Mouse (Mus musculus): ENCODE measurements at regions not wholly inside any gene's neighbourhood (a gene's known extent, or its start where the extent isn't known, plus 50 kb on each side); places are given as distances from the start of the nearest gene placed in this dataset.

DNA sequence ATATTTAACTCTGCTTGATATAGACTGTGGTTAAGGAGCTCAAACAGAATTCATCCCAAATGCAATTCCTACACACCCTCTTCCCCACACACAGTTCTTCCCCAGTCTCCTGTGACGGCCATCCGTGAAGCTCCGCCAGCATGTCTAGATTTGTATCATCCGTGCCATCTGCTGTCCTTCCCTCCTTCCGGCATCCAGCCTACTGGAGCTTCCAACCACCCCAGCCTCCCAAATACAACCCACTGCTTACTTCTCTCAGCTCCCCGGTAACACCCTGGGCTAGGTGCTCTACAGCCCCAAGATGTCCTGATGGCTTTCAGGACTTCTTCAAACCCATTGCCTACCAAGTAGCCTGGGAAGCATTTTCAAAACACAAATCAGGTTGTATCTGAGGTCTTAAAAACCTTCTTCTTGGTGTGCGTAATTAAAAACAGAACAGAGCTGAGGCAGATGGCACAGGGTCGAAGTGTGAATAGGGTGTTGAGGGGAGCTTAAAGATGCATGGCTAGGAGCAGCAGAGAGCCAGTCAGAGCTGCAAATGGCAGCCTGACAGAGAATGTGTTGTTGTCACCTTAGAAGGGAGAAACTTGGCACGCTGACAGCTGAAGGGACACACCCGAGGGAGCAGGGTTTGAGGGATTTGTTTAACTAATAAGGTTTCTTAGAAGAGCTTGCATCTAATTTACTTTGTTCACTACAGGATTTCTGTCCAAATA, 134.8 kb downstream of the Aipl1 start:
- Histone ChIP-seq H3K79me2 (ENCODE audit: control insufficient read depth, insufficient read depth, low read length, poor library complexity) (no peaks in the 10 kb centered on the region), H3K9me3 (replicated peaks; ENCODE audit: insufficient read depth, low read length) (no peaks in the 10 kb centered on the region), H3K36me3 (ENCODE audit: control insufficient read depth in 1 of 2, insufficient read depth in 2 of 2, low read length in 2 of 2) (no peaks in the 10 kb centered on the region), H3K9ac (ENCODE audit: control insufficient read depth, low read depth, low read length, poor library complexity, severe bottlenecking) (no peak overlapping the region), H3K4me3 (ENCODE audit: control insufficient read depth in 1 of 2, insufficient read depth in 1 of 2, low read depth in 2 of 2, low read length in 2 of 2) (no peak overlapping the region), H3K27me3 (ENCODE audit: control insufficient read depth in 1 of 2, insufficient read depth in 2 of 2, low read length in 2 of 2) (no peaks in the 10 kb centered on the region), H3K4me1 (ENCODE audit: control insufficient read depth in 1 of 2, insufficient read depth in 2 of 2, low read length in 2 of 2) (no peaks in the 10 kb centered on the region), H3K27ac (ENCODE audit: control insufficient read depth, low read depth, low read length) (no peak overlapping the region)
- no peak for TF ChIP-seq MYB (IDR thresholded peaks at IDR 0.05; ENCODE audit: low read depth, low read length)
- TF ChIP-seq RAD21 (IDR thresholded peaks at IDR 0.05; ENCODE audit: low read depth, low read length): no peak
- TF ChIP-seq MEF2A (IDR thresholded peaks at IDR 0.05; ENCODE audit: extremely low read depth, insufficient replicate concordance, low read depth, low read length, poor library complexity, severe bottlenecking): no peak
- DNase-seq (ENCODE audit: low read depth, low spot score): no peak

- Histone ChIP-seq H3K4me1 (ENCODE audit: control insufficient read depth in 1 of 2, insufficient read depth in 2 of 2, low read length in 2 of 2) (no peaks in the 10 kb centered on the region), H3K27me3 (ENCODE audit: control insufficient read depth in 1 of 2, insufficient read depth in 2 of 2, low read length in 2 of 2) (no peaks in the 10 kb centered on the region), H3K36me3 (ENCODE audit: control insufficient read depth in 1 of 2, insufficient read depth in 2 of 2, low read length in 2 of 2) (no peaks in the 10 kb centered on the region), H3K9me3 (replicated peaks; ENCODE audit: insufficient read depth, low read length) (no peaks in the 10 kb centered on the region), H3K9ac (ENCODE audit: control insufficient read depth, low read depth, low read length, poor library complexity, severe bottlenecking) (no peak overlapping the region), H3K27ac (ENCODE audit: control insufficient read depth, low read depth, low read length) (no peak overlapping the region), H3K79me2 (ENCODE audit: control insufficient read depth, insufficient read depth, low read length, poor library complexity) (no peaks in the 10 kb centered on the region), H3K4me3 (ENCODE audit: control insufficient read depth in 1 of 2, insufficient read depth in 1 of 2, low read depth in 2 of 2, low read length in 2 of 2) (no peak overlapping the region)
- TF ChIP-seq EP300 (IDR thresholded peaks at IDR 0.05; ENCODE audit: low read depth in 1 of 2, low read length in 2 of 2): no peak
- no peak for TF ChIP-seq RCOR1 (IDR thresholded peaks at IDR 0.05; ENCODE audit: low read depth, low read length)
- TF ChIP-seq ZKSCAN1 (IDR thresholded peaks at IDR 0.05; ENCODE audit: low read depth, low read length): no peak
- TF ChIP-seq MXI1 (IDR thresholded peaks at IDR 0.05; ENCODE audit: low read depth, low read length): no peak
- TF ChIP-seq ZNF384 (IDR thresholded peaks at IDR 0.05; ENCODE audit: low read depth, low read length): no peak
- no peak for TF ChIP-seq ELF1 (IDR thresholded peaks at IDR 0.05; ENCODE audit: low read depth, low read length)
- no peak for TF ChIP-seq ZMIZ1 (IDR thresholded peaks at IDR 0.05; ENCODE audit: low read depth, low read length)
- no peak for TF ChIP-seq CTCF (IDR thresholded peaks at IDR 0.05 in 2 of 3, conservative IDR thresholded peaks at IDR 0.05 in 1 of 3; ENCODE audit: control insufficient read depth in 1 of 3, insufficient read depth in 1 of 3, low read depth in 2 of 3, low read length in 3 of 3, poor library complexity in 1 of 3, severe bottlenecking in 1 of 3)
- TF ChIP-seq POLR2AphosphoS2 (IDR thresholded peaks at IDR 0.05; ENCODE audit: low read length): no peak
- no peak for TF ChIP-seq NELFE (IDR thresholded peaks at IDR 0.05; ENCODE audit: low read depth, low read length)
- TF ChIP-seq MYB (IDR thresholded peaks at IDR 0.05; ENCODE audit: low read depth, low read length): no peak
- TF ChIP-seq UBTF (IDR thresholded peaks at IDR 0.05; ENCODE audit: borderline replicate concordance, insufficient read depth, low read depth, low read length): no peak
- no peak for TF ChIP-seq CHD1 (IDR thresholded peaks at IDR 0.05; ENCODE audit: low read depth, low read length)
- no peak for TF ChIP-seq GABPA (IDR thresholded peaks at IDR 0.05; ENCODE audit: low read depth, low read length)
- TF ChIP-seq BHLHE40 (IDR thresholded peaks at IDR 0.05; ENCODE audit: borderline replicate concordance, low read depth, low read length): no peak
- TF ChIP-seq ETS1 (IDR thresholded peaks at IDR 0.05; ENCODE audit: low read depth, low read length): no peak
- TF ChIP-seq KAT2A (conservative IDR thresholded peaks at IDR 0.05; ENCODE audit: low read depth, low read length): no peak
- no peak for TF ChIP-seq MAFK (IDR thresholded peaks at IDR 0.05; ENCODE audit: borderline replicate concordance, low read depth, low read length)
- TF ChIP-seq NRF1 (IDR thresholded peaks at IDR 0.05; ENCODE audit: insufficient read depth, low read depth, low read length, poor library complexity, severe bottlenecking): no peak
- no peak for TF ChIP-seq GATA1 (IDR thresholded peaks at IDR 0.05; ENCODE audit: low read depth, low read length)
- DNase-seq (ENCODE audit: low read depth, low spot score): no peak
Measured at GRCm38 (mm10) chr11:71900816-71901215, 136.5 kb downstream of the Aipl1 start.
